Mouse (Mus musculus): ENCODE data around the gene Alg2. TPM values are rescaled to one million over a fixed set of nuclear protein-coding genes. Genes with fewer than 3 reads are reported as not detected.

Gene Alg2
- polyA plus RNA-seq, 1 experiment from 2014 or later: 153 TPM

DNA sequence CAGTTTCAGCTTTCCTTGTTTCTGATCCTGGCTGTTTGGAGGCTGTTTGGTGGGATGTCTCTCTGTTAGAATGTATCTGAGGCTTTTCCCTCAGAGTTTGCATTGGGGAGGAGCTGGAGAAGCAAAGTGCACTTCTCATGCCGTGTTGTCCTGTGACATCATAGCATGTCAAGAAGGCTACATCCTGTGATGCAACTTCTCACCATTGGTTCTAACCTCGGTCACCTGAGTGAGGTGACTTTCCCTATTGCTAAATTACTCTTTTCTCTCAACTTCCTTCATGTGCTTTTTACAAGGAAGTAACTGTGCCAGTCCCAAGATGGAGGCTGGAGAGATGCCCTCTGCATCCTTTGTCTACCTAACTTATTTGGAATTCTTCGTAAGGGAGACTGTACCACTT, 25.6 kb downstream of the Alg2 start:
- no peaks in the 10 kb centered on the region for H3K36me3 ChIP-seq (ENCODE audit: poor library complexity, severe bottlenecking)
- H3K9me3 ChIP-seq (replicated peaks): no peaks in the 10 kb centered on the region
- WGBS: 84% methylated on average over 3 of the region's 3 CpGs
- H3K4me2 ChIP-seq: no peak overlapping the region
- H3K27ac ChIP-seq: no peak overlapping the region
- no peaks in the 10 kb centered on the region for H3K27me3 ChIP-seq
- H3K4me1 ChIP-seq: peaks cover 8% of the 10 kb centered on the region; the same call in 1 of the 2 replicates
- H3K9ac ChIP-seq: no peak overlapping the region
- ATAC-seq: no peak
- no peak overlapping the region for H3K4me3 ChIP-seq

GRCm38 (mm10) chr4:47440951-47441350, 33.2 kb downstream of the Alg2 start:
- Histone ChIP-seq H3K4me2 (no peak overlapping the region), H3K4me1 (peaks cover 5% of the 10 kb centered on the region; the same call in 1 of the 2 replicates), H3K9ac (no peak overlapping the region), H3K9me3 (replicated peaks) (no peaks in the 10 kb centered on the region), H3K36me3 (ENCODE audit: poor library complexity, severe bottlenecking) (no peaks in the 10 kb centered on the region), H3K27ac (no peak overlapping the region), H3K27me3 (peaks cover 9% of the 10 kb centered on the region; the same call in 1 of the 2 replicates), H3K4me3 (no peak overlapping the region)
- ATAC-seq: no peak
- 91% methylated on average over 11 of the region's 11 CpGs for WGBS

DNA sequence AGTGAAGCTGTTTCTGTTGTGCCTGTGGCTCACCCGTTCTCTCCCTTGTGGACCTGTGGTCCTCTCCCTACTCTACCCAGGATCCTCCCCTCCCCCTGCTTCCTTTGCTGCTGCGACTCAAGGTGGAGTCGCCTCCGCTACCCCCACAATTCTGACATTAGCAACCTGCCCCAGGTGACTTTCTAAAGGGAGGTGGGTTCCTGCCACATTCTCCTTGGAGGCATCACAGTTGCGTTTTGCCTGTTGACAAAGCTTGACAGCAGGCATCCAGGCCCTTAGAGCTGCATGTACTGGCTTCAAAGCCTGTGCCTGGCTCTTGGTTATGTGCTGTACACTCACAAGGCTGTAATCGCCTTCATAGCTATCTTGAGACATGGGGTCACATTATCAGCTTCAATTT, 35.2 kb downstream of the Alg2 start:
- Histone ChIP-seq H3K27ac (no peak overlapping the region), H3K27me3 (peaks cover 9% of the 10 kb centered on the region; the same call in 1 of the 2 replicates), H3K4me1 (peaks cover 5% of the 10 kb centered on the region; the same call in 1 of the 2 replicates), H3K4me2 (no peak overlapping the region), H3K4me3 (no peak overlapping the region), H3K9ac (no peak overlapping the region), H3K36me3 (ENCODE audit: poor library complexity, severe bottlenecking) (no peaks in the 10 kb centered on the region), H3K9me3 (replicated peaks) (no peaks in the 10 kb centered on the region)
- no peak for ATAC-seq
- 84% methylated on average over 6 of the region's 6 CpGs for WGBS

DNA sequence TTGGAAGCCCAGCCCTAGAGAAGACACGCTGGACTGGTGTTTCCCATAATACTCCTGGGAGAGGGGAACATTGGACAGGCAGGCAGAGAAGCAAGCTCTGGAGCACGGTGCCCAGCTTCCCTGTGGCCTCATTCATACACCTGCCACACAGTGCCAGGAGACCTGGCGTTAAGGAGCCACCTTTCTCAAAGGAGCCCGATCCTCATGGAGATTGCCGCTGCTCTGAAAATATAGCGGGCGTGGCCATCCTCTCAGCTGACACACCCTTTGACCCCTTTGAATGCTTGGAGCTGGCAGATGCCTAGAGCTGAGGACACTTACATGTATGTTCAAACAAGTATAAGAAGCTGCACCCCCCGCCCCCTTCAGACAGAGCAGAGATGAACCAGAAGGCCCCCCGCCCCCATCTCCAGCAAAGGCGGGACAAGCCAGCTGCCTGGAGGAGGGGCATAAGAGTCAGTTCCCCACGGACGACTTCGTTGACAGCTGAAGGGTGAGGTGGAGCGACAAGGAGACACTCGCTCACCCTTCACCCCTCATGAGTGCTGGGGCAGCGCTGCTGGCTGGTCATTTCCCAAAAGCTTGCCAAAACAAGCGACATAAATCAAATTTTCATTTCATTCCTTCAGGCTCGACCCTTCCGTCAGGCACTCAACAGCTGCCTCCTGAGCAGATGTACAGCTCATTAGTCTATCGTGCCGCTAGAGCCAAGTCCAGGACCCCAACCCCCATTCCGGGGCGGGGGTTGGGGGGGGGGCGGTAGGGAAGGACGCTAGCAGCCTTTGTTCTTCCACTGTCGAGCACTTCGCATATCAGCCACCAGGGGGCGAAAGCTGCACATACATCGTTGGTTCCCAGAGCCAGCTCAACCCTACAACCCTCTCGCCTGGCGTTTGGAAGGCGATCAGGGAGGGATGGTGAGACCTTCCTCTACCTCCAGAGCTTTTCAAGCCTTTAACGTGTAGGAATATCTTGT, 36.5 kb downstream of the Alg2 start:
- peak overlapping the region; percentile 76 for H3K9ac ChIP-seq
- H3K4me3 ChIP-seq: peak overlapping the region; percentile 54
- H3K27ac ChIP-seq: peak overlapping the region; percentile 73
- no peaks in the 10 kb centered on the region for H3K36me3 ChIP-seq (ENCODE audit: poor library complexity, severe bottlenecking)
- peak; percentile 92 for ATAC-seq
- no peaks in the 10 kb centered on the region for H3K9me3 ChIP-seq (replicated peaks)
- peaks cover 9% of the 10 kb centered on the region; the same call in 1 of the 2 replicates for H3K27me3 ChIP-seq
- H3K4me1 ChIP-seq: peaks cover 5% of the 10 kb centered on the region; the same call in 1 of the 2 replicates
- WGBS: under 1% methylated on average over 33 of the region's 33 CpGs
- peak overlapping the region; percentile 90 for H3K4me2 ChIP-seq

DNA sequence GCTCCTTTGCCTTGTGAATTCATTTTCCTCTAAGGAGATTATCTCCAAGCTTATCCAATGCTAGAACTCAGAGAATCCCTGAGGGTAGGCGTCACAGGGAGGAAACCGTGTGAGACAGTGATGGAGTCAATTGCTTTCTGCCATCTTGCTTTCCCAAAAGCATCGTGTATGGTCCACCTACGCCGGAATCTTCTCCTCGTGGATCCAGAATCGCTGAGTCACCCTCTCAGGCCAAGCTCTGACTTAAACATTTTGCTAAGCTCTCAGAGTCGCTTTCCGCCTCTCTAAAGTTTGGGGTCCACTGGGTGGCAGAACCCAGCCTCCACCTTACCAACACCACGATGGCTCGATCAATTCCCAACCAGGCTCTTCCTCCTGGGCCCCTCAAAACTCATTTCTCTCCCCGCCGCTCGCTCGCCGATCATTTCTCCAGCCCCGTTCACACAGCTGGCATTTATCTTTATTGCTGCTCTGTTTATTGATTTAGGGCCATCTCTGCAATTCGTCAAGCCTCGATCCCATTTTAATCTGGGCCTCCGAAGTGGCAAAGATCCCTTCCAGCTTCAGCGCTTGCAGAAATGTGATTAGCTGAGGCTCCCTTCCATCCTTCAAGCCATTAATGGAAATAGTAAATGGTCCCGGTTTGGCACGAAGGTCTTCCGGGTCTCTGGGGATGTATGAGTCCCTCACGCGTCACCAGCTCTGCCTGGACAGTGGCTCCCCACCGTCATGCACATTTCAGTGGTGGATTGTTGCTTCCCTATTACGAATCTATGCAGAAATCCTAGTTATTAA, 38.4 kb downstream of the Alg2 start:
- no peak overlapping the region for H3K27ac ChIP-seq
- H3K4me1 ChIP-seq: peaks cover 5% of the 10 kb centered on the region; the same call in 1 of the 2 replicates
- H3K9ac ChIP-seq: no peak overlapping the region
- no peak overlapping the region for H3K4me2 ChIP-seq
- no peak overlapping the region for H3K4me3 ChIP-seq
- H3K9me3 ChIP-seq (replicated peaks): no peaks in the 10 kb centered on the region
- ATAC-seq: no peak
- peaks cover 12% of the 10 kb centered on the region; the same call in 1 of the 2 replicates for H3K27me3 ChIP-seq
- WGBS: 83% methylated on average over 28 of the region's 28 CpGs
- H3K36me3 ChIP-seq (ENCODE audit: poor library complexity, severe bottlenecking): no peaks in the 10 kb centered on the region

DNA sequence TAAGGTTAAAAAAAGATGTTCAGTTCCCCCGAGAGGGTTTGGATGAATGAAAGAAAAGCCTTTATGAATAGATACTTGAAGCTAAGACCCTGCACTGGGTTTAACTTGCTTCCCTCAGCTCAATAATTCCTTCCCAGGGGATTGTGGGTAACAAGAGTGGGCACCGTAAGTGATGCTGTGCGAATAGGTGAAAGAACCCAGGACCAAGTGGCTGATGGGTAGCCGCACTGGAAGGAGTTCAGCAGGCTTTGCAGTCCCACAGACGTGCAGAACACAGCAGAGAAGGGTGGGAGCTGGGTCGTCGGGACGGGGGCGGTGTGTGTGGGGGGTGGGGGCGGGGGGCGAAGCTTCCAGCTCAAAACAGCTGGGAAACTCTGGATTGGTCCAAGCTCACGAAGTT, 39.0 kb downstream of the Alg2 start:
- Histone ChIP-seq H3K4me2 (no peak overlapping the region), H3K4me3 (no peak overlapping the region), H3K9ac (no peak overlapping the region), H3K9me3 (replicated peaks) (no peaks in the 10 kb centered on the region), H3K27ac (no peak overlapping the region), H3K27me3 (peaks cover 12% of the 10 kb centered on the region; the same call in 1 of the 2 replicates), H3K4me1 (peaks cover 5% of the 10 kb centered on the region; the same call in 1 of the 2 replicates), H3K36me3 (ENCODE audit: poor library complexity, severe bottlenecking) (no peaks in the 10 kb centered on the region)
- no peak for ATAC-seq
- 74% methylated on average over 12 of the region's 12 CpGs for WGBS

GRCm38 (mm10) chr4:47432766-47433165, 41.4 kb downstream of the Alg2 start:
- no peak overlapping the region for H3K9ac ChIP-seq
- H3K36me3 ChIP-seq (ENCODE audit: poor library complexity, severe bottlenecking): no peaks in the 10 kb centered on the region
- no peak overlapping the region for H3K4me3 ChIP-seq
- no peak overlapping the region for H3K4me2 ChIP-seq
- peaks cover 5% of the 10 kb centered on the region; the same call in 1 of the 2 replicates for H3K4me1 ChIP-seq
- WGBS: 92% methylated on average over 7 of the region's 7 CpGs
- ATAC-seq: no peak
- H3K27me3 ChIP-seq: peaks cover 17% of the 10 kb centered on the region; the same call in 1 of the 2 replicates
- no peaks in the 10 kb centered on the region for H3K9me3 ChIP-seq (replicated peaks)
- no peak overlapping the region for H3K27ac ChIP-seq

DNA sequence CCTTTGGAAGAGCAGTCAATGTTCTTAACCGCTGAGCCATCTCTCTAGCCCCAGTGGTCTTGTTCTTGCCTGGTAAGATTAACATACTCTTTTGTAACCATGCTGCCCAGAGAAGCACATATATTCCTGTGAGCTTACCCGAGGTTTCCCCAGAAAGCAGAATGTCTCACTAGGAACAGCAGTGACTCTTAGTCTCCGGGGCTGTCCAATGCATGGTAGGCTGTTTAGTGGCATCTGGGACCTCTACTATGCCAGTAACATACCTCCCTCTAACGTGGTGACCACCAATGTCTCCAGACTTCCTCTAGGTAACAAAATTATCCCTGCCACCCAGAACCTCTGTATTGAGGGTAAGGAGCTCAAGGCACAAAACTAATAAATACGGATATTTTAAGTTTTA, 43.1 kb downstream of the Alg2 start:
- H3K9me3 ChIP-seq (replicated peaks): no peaks in the 10 kb centered on the region

GRCm38 (mm10) chr4:47430557-47430956, 43.6 kb downstream of the Alg2 start:
- Histone ChIP-seq H3K9me3 (replicated peaks) (no peaks in the 10 kb centered on the region), H3K4me3 (no peak overlapping the region), H3K27ac (no peak overlapping the region), H3K4me2 (no peak overlapping the region), H3K9ac (no peak overlapping the region), H3K27me3 (peaks cover 18% of the 10 kb centered on the region), H3K36me3 (ENCODE audit: poor library complexity, severe bottlenecking) (no peaks in the 10 kb centered on the region), H3K4me1 (no peaks in the 10 kb centered on the region)
- WGBS: 78% methylated on average over 6 of the region's 6 CpGs
- ATAC-seq: no peak

More for the DNA sequence above, 43.1 kb downstream of the Alg2 start:
- no peak overlapping the region for H3K4me3 ChIP-seq
- no peak for ATAC-seq
- H3K36me3 ChIP-seq (ENCODE audit: poor library complexity, severe bottlenecking): no peaks in the 10 kb centered on the region
- no peak overlapping the region for H3K4me2 ChIP-seq
- 85% methylated on average over 5 of the region's 5 CpGs for WGBS
- peaks cover 14% of the 10 kb centered on the region for H3K27me3 ChIP-seq
- H3K27ac ChIP-seq: no peak overlapping the region
- no peaks in the 10 kb centered on the region for H3K4me1 ChIP-seq
- H3K9ac ChIP-seq: no peak overlapping the region

DNA sequence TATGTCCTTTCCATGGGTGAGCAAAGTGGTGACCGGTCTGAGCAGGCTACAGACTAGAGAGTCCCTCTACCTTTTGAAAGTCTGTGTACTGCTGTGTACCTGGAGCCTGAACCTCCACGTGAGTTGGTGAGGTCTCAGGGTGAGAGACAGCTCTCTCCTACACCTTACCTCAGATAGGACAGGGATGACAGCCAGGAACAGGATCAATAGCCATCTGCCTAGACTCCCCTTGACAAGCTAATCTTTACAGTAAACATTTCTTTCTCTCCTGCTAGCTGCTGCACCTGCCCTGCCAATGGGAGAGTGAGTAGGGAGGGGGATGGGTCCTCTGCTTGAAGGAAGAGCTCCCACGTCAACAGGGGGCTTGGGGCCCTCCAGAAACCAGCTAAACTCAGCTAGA, 46.5 kb downstream of the Alg2 start:
- H3K9ac ChIP-seq: no peak overlapping the region
- H3K36me3 ChIP-seq (ENCODE audit: poor library complexity, severe bottlenecking): no peaks in the 10 kb centered on the region
- H3K27ac ChIP-seq: no peak overlapping the region
- H3K9me3 ChIP-seq (replicated peaks): no peaks in the 10 kb centered on the region
- peaks cover 36% of the 10 kb centered on the region for H3K27me3 ChIP-seq
- peaks cover 6% of the 10 kb centered on the region; the same call in 1 of the 2 replicates for H3K4me1 ChIP-seq
- no peak overlapping the region for H3K4me3 ChIP-seq
- no peak overlapping the region for H3K4me2 ChIP-seq
- ATAC-seq: no peak
- WGBS: 72% methylated on average over 3 of the region's 3 CpGs

DNA sequence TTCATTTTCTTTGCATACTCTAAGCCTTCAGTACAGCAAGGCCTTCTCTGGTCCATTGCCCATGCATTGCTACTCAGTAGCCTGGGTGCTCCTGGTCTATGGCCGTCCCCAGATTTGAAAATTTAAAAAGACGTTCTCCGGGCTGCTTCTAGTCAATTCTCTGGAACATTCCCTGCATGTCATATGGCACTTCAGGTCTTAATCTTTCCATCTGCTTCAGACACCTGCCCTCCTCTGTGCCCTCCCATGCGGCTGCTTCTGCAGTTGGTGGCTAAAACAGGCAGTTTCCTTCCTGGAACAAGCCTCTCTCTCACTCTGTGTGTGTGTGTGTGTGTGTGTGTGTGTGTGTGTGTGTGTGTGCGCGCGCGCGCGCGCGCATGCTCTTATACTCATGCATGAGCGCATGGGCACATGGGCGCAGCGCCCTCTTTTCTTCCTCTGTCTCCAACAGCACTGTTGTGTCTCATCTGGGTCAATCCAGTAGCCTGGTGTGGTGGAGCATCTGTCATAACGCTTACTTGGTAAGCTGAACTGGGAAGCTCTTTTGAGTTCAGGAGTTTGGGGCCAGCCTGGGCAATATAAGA, 48.8 kb downstream of the Alg2 start:
- Histone ChIP-seq H3K9me3 (replicated peaks) (no peaks in the 10 kb centered on the region), H3K27ac (no peak overlapping the region), H3K9ac (no peak overlapping the region), H3K27me3 (peaks cover 44% of the 10 kb centered on the region), H3K4me2 (no peak overlapping the region), H3K36me3 (ENCODE audit: poor library complexity, severe bottlenecking) (no peaks in the 10 kb centered on the region), H3K4me1 (peaks cover 10% of the 10 kb centered on the region; the same call in 1 of the 2 replicates), H3K4me3 (no peak overlapping the region)
- ATAC-seq: no peak
- 90% methylated on average over 15 of the region's 16 CpGs for WGBS
